Mouse (Mus musculus): Measurements from ENCODE around the gene Galnt14. TPM values are rescaled to one million over a fixed set of nuclear protein-coding genes. Genes with fewer than 3 reads are reported as not detected.

Gene Galnt14
- polyA plus RNA-seq, 1 experiment from 2014 or later = 9.5 TPM

GRCm38 (mm10) chr17:73711919-73712318, 1.7 kb upstream of the Galnt14 start:
- peaks cover 14% of the 10 kb centered on the region for H3K27me3 ChIP-seq (ENCODE audit: control insufficient read depth, insufficient read depth, low read length)
- ATAC-seq (ENCODE audit: insufficient read depth, low FRiP score, low TSS enrichment) = no peak
- no peak overlapping the region for H3K4me3 ChIP-seq (ENCODE audit: low read depth, low read length)
- H3K4me1 ChIP-seq (ENCODE audit: control insufficient read depth, insufficient read depth, low read length) = no peaks in the 10 kb centered on the region; the same call in 1 of the 2 replicates
- H3K27ac ChIP-seq (ENCODE audit: low read depth, low read length) = no peak overlapping the region
- WGBS = 77% methylated on average over 15 of the region's 15 CpGs
- H3K4me2 ChIP-seq (ENCODE audit: low read depth) = no peak overlapping the region
- H3K9ac ChIP-seq (ENCODE audit: low read length) = no peak overlapping the region
- no peaks in the 10 kb centered on the region for H3K9me3 ChIP-seq (ENCODE audit: control insufficient read depth, low read length)
- H3K36me3 ChIP-seq (ENCODE audit: control insufficient read depth, insufficient read depth, low read length) = no peaks in the 10 kb centered on the region
- DNase-seq (ENCODE audit: low spot score) = no peak

- no peaks in the 10 kb centered on the region for H3K36me3 ChIP-seq (ENCODE audit: control insufficient read depth, insufficient read depth, low read length)
- H3K9me3 ChIP-seq (ENCODE audit: control insufficient read depth, low read length) = no peaks in the 10 kb centered on the region
- H3K4me3 ChIP-seq (ENCODE audit: low read depth, low read length) = peak overlapping the region; percentile 55
- no peak overlapping the region for H3K27ac ChIP-seq (ENCODE audit: low read depth, low read length)
- WGBS = 1% methylated on average over 43 of the region's 43 CpGs
- H3K4me1 ChIP-seq (ENCODE audit: control insufficient read depth, insufficient read depth, low read length) = no peaks in the 10 kb centered on the region; the same call in 1 of the 2 replicates
- peak overlapping the region; percentile 86 for H3K4me2 ChIP-seq (ENCODE audit: low read depth)
- DNase-seq (ENCODE audit: low spot score) (peak; percentile 46), ATAC-seq (ENCODE audit: insufficient read depth, low FRiP score, low TSS enrichment) (peak; percentile 16; the same call in 1 of the 2 replicates)
- peaks cover 14% of the 10 kb centered on the region for H3K27me3 ChIP-seq (ENCODE audit: control insufficient read depth, insufficient read depth, low read length)
- H3K9ac ChIP-seq (ENCODE audit: low read length) = peak overlapping the region; percentile 76
These were observed 867 bp downstream of the Galnt14 start for GRCm38 (mm10) chr17:73709131-73710041.

- Histone ChIP-seq H3K4me2 (ENCODE audit: low read depth) (no peak overlapping the region), H3K27ac (ENCODE audit: low read depth, low read length) (no peak overlapping the region), H3K4me1 (ENCODE audit: control insufficient read depth, insufficient read depth, low read length) (no peaks in the 10 kb centered on the region; the same call in 1 of the 2 replicates), H3K36me3 (ENCODE audit: control insufficient read depth, insufficient read depth, low read length) (no peaks in the 10 kb centered on the region), H3K27me3 (ENCODE audit: control insufficient read depth, insufficient read depth, low read length) (peaks cover 14% of the 10 kb centered on the region), H3K9me3 (ENCODE audit: control insufficient read depth, low read length) (no peaks in the 10 kb centered on the region), H3K9ac (ENCODE audit: low read length) (no peak overlapping the region), H3K4me3 (ENCODE audit: low read depth, low read length) (no peak overlapping the region)
- WGBS = 92% methylated on average over 6 of the region's 6 CpGs
- no peak for ATAC-seq (ENCODE audit: insufficient read depth, low FRiP score, low TSS enrichment)
- DNase-seq (ENCODE audit: low spot score) = no peak
These were observed 1.8 kb downstream of the Galnt14 start for GRCm38 (mm10) chr17:73708451-73708850.

GRCm38 (mm10) chr17:73703571-73703970, 6.7 kb downstream of the Galnt14 start:
- H3K4me2 ChIP-seq (ENCODE audit: low read depth) = no peak overlapping the region
- H3K4me1 ChIP-seq (ENCODE audit: control insufficient read depth, insufficient read depth, low read length) = no peaks in the 10 kb centered on the region
- ATAC-seq (ENCODE audit: insufficient read depth, low FRiP score, low TSS enrichment) = no peak
- no peak for DNase-seq (ENCODE audit: low spot score)
- no peak overlapping the region for H3K9ac ChIP-seq (ENCODE audit: low read length)
- H3K36me3 ChIP-seq (ENCODE audit: control insufficient read depth, insufficient read depth, low read length) = no peaks in the 10 kb centered on the region
- H3K27ac ChIP-seq (ENCODE audit: low read depth, low read length) = no peak overlapping the region
- H3K27me3 ChIP-seq (ENCODE audit: control insufficient read depth, insufficient read depth, low read length) = peaks cover 2% of the 10 kb centered on the region; the same call in 1 of the 2 replicates
- H3K4me3 ChIP-seq (ENCODE audit: low read depth, low read length) = no peak overlapping the region
- no peaks in the 10 kb centered on the region for H3K9me3 ChIP-seq (ENCODE audit: control insufficient read depth, low read length)

- 19% methylated on average over 7 of the region's 7 CpGs for WGBS
- Histone ChIP-seq H3K9ac (ENCODE audit: low read length) (no peak overlapping the region), H3K4me1 (ENCODE audit: control insufficient read depth, insufficient read depth, low read length) (no peaks in the 10 kb centered on the region), H3K4me2 (ENCODE audit: low read depth) (no peak overlapping the region), H3K9me3 (ENCODE audit: control insufficient read depth, low read length) (no peaks in the 10 kb centered on the region), H3K27me3 (ENCODE audit: control insufficient read depth, insufficient read depth, low read length) (no peaks in the 10 kb centered on the region), H3K27ac (ENCODE audit: low read depth, low read length) (peak overlapping the region; percentile 41; the same call in 1 of the 2 replicates), H3K36me3 (ENCODE audit: control insufficient read depth, insufficient read depth, low read length) (no peaks in the 10 kb centered on the region), H3K4me3 (ENCODE audit: low read depth, low read length) (no peak overlapping the region)
- ATAC-seq (ENCODE audit: insufficient read depth, low FRiP score, low TSS enrichment) = no peak
- DNase-seq (ENCODE audit: low spot score) = no peak
These were observed 9.2 kb downstream of the Galnt14 start for GRCm38 (mm10) chr17:73701016-73701415.

GRCm38 (mm10) chr17:73699881-73700280, 10.4 kb downstream of the Galnt14 start:
- Histone ChIP-seq H3K4me1 (ENCODE audit: control insufficient read depth, insufficient read depth, low read length) (no peaks in the 10 kb centered on the region), H3K4me3 (ENCODE audit: low read depth, low read length) (no peak overlapping the region), H3K27me3 (ENCODE audit: control insufficient read depth, insufficient read depth, low read length) (no peaks in the 10 kb centered on the region), H3K9ac (ENCODE audit: low read length) (no peak overlapping the region), H3K36me3 (ENCODE audit: control insufficient read depth, insufficient read depth, low read length) (no peaks in the 10 kb centered on the region), H3K4me2 (ENCODE audit: low read depth) (no peak overlapping the region), H3K9me3 (ENCODE audit: control insufficient read depth, low read length) (no peaks in the 10 kb centered on the region), H3K27ac (ENCODE audit: low read depth, low read length) (no peak overlapping the region)
- ATAC-seq (ENCODE audit: insufficient read depth, low FRiP score, low TSS enrichment) (peak; percentile 50), DNase-seq (ENCODE audit: low spot score) (no peak)
- 49% methylated on average over 6 of the region's 6 CpGs for WGBS

GRCm38 (mm10) chr17:73694206-73694952, 15.9 kb downstream of the Galnt14 start:
- ATAC-seq (ENCODE audit: insufficient read depth, low FRiP score, low TSS enrichment) (no peak), DNase-seq (ENCODE audit: low spot score) (no peak)
- no peak overlapping the region for H3K4me2 ChIP-seq (ENCODE audit: low read depth)
- H3K4me1 ChIP-seq (ENCODE audit: control insufficient read depth, insufficient read depth, low read length) = no peaks in the 10 kb centered on the region
- H3K9me3 ChIP-seq (ENCODE audit: control insufficient read depth, low read length) = no peaks in the 10 kb centered on the region
- no peak overlapping the region for H3K27ac ChIP-seq (ENCODE audit: low read depth, low read length)
- no peaks in the 10 kb centered on the region for H3K27me3 ChIP-seq (ENCODE audit: control insufficient read depth, insufficient read depth, low read length)
- no peak overlapping the region for H3K4me3 ChIP-seq (ENCODE audit: low read depth, low read length)
- no peak overlapping the region for H3K9ac ChIP-seq (ENCODE audit: low read length)
- 91% methylated on average over 3 of the region's 3 CpGs for WGBS
- no peaks in the 10 kb centered on the region for H3K36me3 ChIP-seq (ENCODE audit: control insufficient read depth, insufficient read depth, low read length)

GRCm38 (mm10) chr17:73688261-73688660, 22.0 kb downstream of the Galnt14 start:
- Histone ChIP-seq H3K4me1 (ENCODE audit: control insufficient read depth, insufficient read depth, low read length) (no peaks in the 10 kb centered on the region), H3K9me3 (ENCODE audit: control insufficient read depth, low read length) (no peaks in the 10 kb centered on the region), H3K27me3 (ENCODE audit: control insufficient read depth, insufficient read depth, low read length) (no peaks in the 10 kb centered on the region), H3K9ac (ENCODE audit: low read length) (no peak overlapping the region), H3K4me2 (ENCODE audit: low read depth) (no peak overlapping the region), H3K36me3 (ENCODE audit: control insufficient read depth, insufficient read depth, low read length) (no peaks in the 10 kb centered on the region), H3K4me3 (ENCODE audit: low read depth, low read length) (no peak overlapping the region), H3K27ac (ENCODE audit: low read depth, low read length) (no peak overlapping the region)
- WGBS = 75% methylated on average over 3 of the region's 3 CpGs
- ATAC-seq (ENCODE audit: insufficient read depth, low FRiP score, low TSS enrichment) (no peak), DNase-seq (ENCODE audit: low spot score) (no peak)
